Mouse (Mus musculus) myocyte (in vitro differentiated cells): Measurements from ENCODE around the gene Slc22a30. TPM values are rescaled to one million over a fixed set of nuclear protein-coding genes. Genes with fewer than 3 reads are reported as not detected.
"Not testable (repeated sequence)": the region's sequence is repeated elsewhere in the genome, so short reads cannot be mapped to it uniquely, and the experiment has no call there.

Source experiments
- H3K27me3 ChIP-seq: one replicate; pipeline ENCODE4 v1.6.1; 2011; ENCODE audit not compliant: control insufficient read depth, insufficient read depth, insufficient read length
- H3K36me3 ChIP-seq: one replicate; pipeline ENCODE4 v1.6.1; 2011; ENCODE audit not compliant: control insufficient read depth, insufficient read depth
- H3K4me2 ChIP-seq: one replicate; pipeline ENCODE4 v1.6.1; 2011; ENCODE audit warnings: low read depth, control low read depth
- H3K4me3 ChIP-seq: one replicate; pipeline ENCODE4 v1.5.1; 2011; ENCODE audit warnings: mild to moderate bottlenecking, control low read depth, moderate library complexity
- H3K79me2 ChIP-seq: one replicate; pipeline ENCODE4 v1.6.1; 2011; ENCODE audit not compliant: control insufficient read depth, insufficient read depth
- H3ac ChIP-seq: one replicate; pipeline ENCODE4 v1.6.1; 2011; ENCODE audit not compliant: control insufficient read depth, insufficient read length
- CEBPB ChIP-seq: IDR thresholded peaks from 2 replicates; pipeline ENCODE4 v1.6.1; 2011; ENCODE audit warnings: mild to moderate bottlenecking, moderate library complexity; ENCODE audit not compliant: poor library complexity, insufficient read depth, severe bottlenecking
- E2F4 ChIP-seq: IDR thresholded peaks from one replicate; pipeline ENCODE4 v1.6.1; 2011; ENCODE audit warnings: mild to moderate bottlenecking, control low read depth, moderate library complexity; ENCODE audit not compliant: insufficient read depth
- MAX ChIP-seq: IDR thresholded peaks from one replicate; pipeline ENCODE4 v1.6.1; 2011; ENCODE audit warnings: low read depth, mild to moderate bottlenecking, control low read depth
- MYOD1 ChIP-seq, 3 experiments: IDR thresholded peaks; one replicate each; pipeline ENCODE4 v1.6.1; 2011; ENCODE audit warnings: control low read depth in 2 of 3, low read depth in 2 of 3, mild to moderate bottlenecking in 2 of 3, moderate library complexity in 1 of 3; ENCODE audit not compliant: insufficient read length in 2 of 3, control insufficient read depth in 1 of 3
- MYOG ChIP-seq, 3 experiments: IDR thresholded peaks; one replicate each; pipeline ENCODE4 v1.6.1; 2011; ENCODE audit warnings: control low read depth in 2 of 3, low read depth in 2 of 3, mild to moderate bottlenecking in 2 of 3; ENCODE audit not compliant: insufficient read length in 2 of 3, control insufficient read depth in 1 of 3, insufficient read depth in 1 of 3
- POLR2A ChIP-seq: IDR thresholded peaks from one replicate; pipeline ENCODE4 v1.6.1; 2011; ENCODE audit warnings: low read depth, mild to moderate bottlenecking, control low read depth, moderate library complexity; ENCODE audit not compliant: insufficient read length
- POLR2AphosphoS2 ChIP-seq: IDR thresholded peaks from one replicate; pipeline ENCODE4 v1.6.1; 2011; ENCODE audit warnings: low read depth, control low read depth; ENCODE audit not compliant: insufficient read length
- REST ChIP-seq: IDR thresholded peaks from one replicate; pipeline ENCODE4 v1.6.1; 2011; ENCODE audit warnings: mild to moderate bottlenecking, control low read depth, moderate library complexity; ENCODE audit not compliant: insufficient read depth, insufficient read length
- SRF ChIP-seq: IDR thresholded peaks from one replicate; pipeline ENCODE4 v1.6.1; 2011; ENCODE audit warnings: low read depth; ENCODE audit not compliant: control insufficient read depth, insufficient read length
- TCF12 ChIP-seq: IDR thresholded peaks from one replicate; pipeline ENCODE4 v1.6.1; 2011; ENCODE audit warnings: mild to moderate bottlenecking, control low read depth; ENCODE audit not compliant: poor library complexity, insufficient read depth, severe bottlenecking
- TCF3 ChIP-seq: IDR thresholded peaks from one replicate; pipeline ENCODE4 v1.6.1; 2011; ENCODE audit warnings: low read depth, control low read depth; ENCODE audit not compliant: insufficient read length
- USF1 ChIP-seq: IDR thresholded peaks from one replicate; pipeline ENCODE4 v1.6.1; 2011; ENCODE audit warnings: low read depth, mild to moderate bottlenecking, control low read depth, moderate library complexity
- polyA plus RNA-seq: library from polyadenylated mRNA; unstranded; fragments of >200 nt; fragmentation: generic; extraction: Trizol; gene quantifications from one replicate; pipeline ENCODE4 v1.2.1, GENCODE M21; 2012; ENCODE audit warnings: missing spikeins

The Slc22a30 gene
- polyA plus RNA-seq, result not detected

- not testable (repeated sequence) for H3K27me3 ChIP-seq, H3ac ChIP-seq
Observed at GRCm38 (mm10) chr19:8405011-8405410, at the start of gene Slc22a30. Gene Slc22a30, minus strand, starts transcription at chr19:8405111.

GRCm38 (mm10) chr19:8448321-8448720, 43.4 kb upstream of the Slc22a30 start:
- Histone ChIP-seq H3ac (no peak overlapping the region), H3K79me2 (no peaks in the 10 kb centered on the region), H3K4me2 (no peak overlapping the region), H3K27me3 (no peaks in the 10 kb centered on the region), H3K4me3 (no peak overlapping the region), H3K36me3 (no peaks in the 10 kb centered on the region)
- TF ChIP-seq REST (no peak), CEBPB (no peak), MYOD1 (IDR thresholded peaks at IDR 0.05; ENCODE audit: control insufficient read depth in 1 of 3, insufficient read length in 2 of 3, low read depth in 2 of 3) (no peak), TCF12 (no peak), TCF3 (no peak), SRF (no peak), POLR2AphosphoS2 (no peak), MAX (no peak)

More at GRCm38 (mm10) chr19:8405011-8405410, at the start of gene Slc22a30:
- H3K79me2 ChIP-seq, H3K36me3 ChIP-seq, H3K4me2 ChIP-seq, H3K4me3 ChIP-seq: not testable (repeated sequence)

GRCm38 (mm10) chr19:8447516-8447915, 42.6 kb upstream of the Slc22a30 start:
- Histone ChIP-seq H3ac (no peak overlapping the region), H3K36me3 (no peaks in the 10 kb centered on the region), H3K79me2 (no peaks in the 10 kb centered on the region), H3K27me3 (no peaks in the 10 kb centered on the region), H3K4me2 (no peak overlapping the region), H3K4me3 (no peak overlapping the region)
- no peak for TF ChIP-seq CEBPB
- TF ChIP-seq USF1, result no peak
- TF ChIP-seq POLR2AphosphoS2, result no peak

- no peaks in the 10 kb centered on the region for H3K36me3 ChIP-seq
- H3K79me2 ChIP-seq, result no peaks in the 10 kb centered on the region
- no peak overlapping the region for H3K4me3 ChIP-seq
- TF ChIP-seq POLR2A (no peak), TCF12 (no peak), MYOG (IDR thresholded peaks at IDR 0.05; ENCODE audit: control insufficient read depth in 1 of 3, insufficient read depth in 1 of 3, insufficient read length in 2 of 3, low read depth in 2 of 3) (no peak), MYOD1 (IDR thresholded peaks at IDR 0.05; ENCODE audit: control insufficient read depth in 1 of 3, insufficient read length in 2 of 3, low read depth in 2 of 3) (no peak), CEBPB (no peak), MAX (no peak), USF1 (no peak), TCF3 (no peak), POLR2AphosphoS2 (no peak), E2F4 (no peak), SRF (no peak), REST (no peak)
- no peaks in the 10 kb centered on the region for H3K27me3 ChIP-seq
- no peak overlapping the region for H3ac ChIP-seq
- no peak overlapping the region for H3K4me2 ChIP-seq
Observed at GRCm38 (mm10) chr19:8431051-8431662, 26.2 kb upstream of the Slc22a30 start.

- H3K4me3 ChIP-seq, H3ac ChIP-seq, H3K79me2 ChIP-seq, H3K4me2 ChIP-seq, H3K36me3 ChIP-seq, H3K27me3 ChIP-seq: not testable (repeated sequence)
Observed at GRCm38 (mm10) chr19:8407290-8408021, 2.5 kb upstream of the Slc22a30 start.

Other genes with a start within 250 kb of the Slc22a30 start
- not detected for gene Slc22a29, start 186.2 kb downstream of the Slc22a30 start, polyA plus RNA-seq
- not detected for gene Slc22a8, start 186.1 kb upstream of the Slc22a30 start, polyA plus RNA-seq
- gene Slc22a6, start 212.9 kb upstream of the Slc22a30 start, polyA plus RNA-seq, result not detected